ENCODE assay signal across 8 mouse cellular contexts in the genomic region with DNA sequence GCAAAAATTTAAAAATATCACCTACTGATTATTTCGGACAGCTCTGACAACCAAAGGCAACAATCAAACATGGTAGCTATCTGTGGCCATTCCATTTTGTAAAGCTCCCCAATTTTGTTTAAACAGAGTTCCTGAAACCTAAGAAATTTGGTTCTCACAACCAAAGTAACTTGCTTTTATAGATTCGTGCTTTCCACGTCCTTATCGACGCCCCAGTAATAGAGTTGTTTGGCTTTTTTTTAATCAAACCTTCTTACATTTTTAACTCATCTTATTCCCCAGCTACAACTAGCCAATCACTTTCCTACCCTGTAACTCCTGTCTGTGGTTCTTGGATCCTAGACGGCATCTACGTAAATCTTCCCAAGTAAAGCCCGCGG. TPM values are rescaled to one million over a fixed set of nuclear protein-coding genes. Genes with fewer than 3 reads are reported as not detected.
A peak's percentile ranks its signal among the peaks of the same experiment; 100 is the strongest.
DNase-seq lines count a peak whose midpoint lies in the region; ATAC-seq and TF ChIP-seq lines count a peak whose summit lies in the region.

No protein-coding gene starts in this region.

- peak overlapping the region; percentile 64 for H3K9ac ChIP-seq in liver, adult 2 months (ENCODE audit: low read depth, low read length)
- peak overlapping the region; percentile 79 for H3K9ac ChIP-seq in embryonic facial prominence, embryonic 12.5 days
- peak overlapping the region; percentile 69 for H3K9ac ChIP-seq in intestine, embryonic 16.5 days (ENCODE audit: low read depth, low read length)
- H3K9ac ChIP-seq in neural tube, embryonic 14.5 days (replicated peaks; ENCODE audit: low read depth, low read length) = peak overlapping the region; percentile 39; the same call in 1 of the 2 replicates

- WGBS in liver, adult 2 months = 8% methylated on average over 9 of the region's 9 CpGs
- WGBS in embryonic facial prominence, embryonic 12.5 days = 14% methylated on average over 9 of the region's 9 CpGs
- 9% methylated on average over 9 of the region's 9 CpGs for WGBS in intestine, embryonic 16.5 days
- 19% methylated on average over 9 of the region's 9 CpGs for WGBS in neural tube, embryonic 14.5 days

- no peaks in the 10 kb centered on the region; the same call in 1 of the 2 replicates for H3K79me2 ChIP-seq in liver, adult 2 months (ENCODE audit: control insufficient read depth, insufficient read depth, low read length)

- peak overlapping the region; percentile 59 for H3K4me3 ChIP-seq in liver, adult 2 months (ENCODE audit: insufficient read depth, low read depth, low read length)
- H3K4me3 ChIP-seq in embryonic facial prominence, embryonic 12.5 days = peak overlapping the region; percentile 69
- peak overlapping the region; percentile 88 for H3K4me3 ChIP-seq in intestine, embryonic 16.5 days (ENCODE audit: low read length)
- H3K4me3 ChIP-seq in neural tube, embryonic 14.5 days (ENCODE audit: low read depth, low read length) = peak overlapping the region; percentile 88

- DNase-seq in liver, adult 2 months (ENCODE audit: extremely low read depth, low read depth, low spot score) = no peak
- no peak for DNase-seq in liver
- DNase-seq in urinary bladder, postnatal 4 days (ENCODE audit: low spot score in 2 of 2) = no peak
- no peak for DNase-seq in adrenal gland, postnatal 25 days

- no peaks in the 10 kb centered on the region for H3K9me3 ChIP-seq in embryonic facial prominence, embryonic 12.5 days
- H3K9me3 ChIP-seq in intestine, embryonic 16.5 days (ENCODE audit: control insufficient read depth, low read length) = no peaks in the 10 kb centered on the region
- no peaks in the 10 kb centered on the region for H3K9me3 ChIP-seq in neural tube, embryonic 14.5 days (ENCODE audit: control insufficient read depth, low read length)

- H3K4me2 ChIP-seq in embryonic facial prominence, embryonic 12.5 days (replicated peaks) = peak overlapping the region; percentile 47
- H3K4me2 ChIP-seq in intestine, embryonic 16.5 days (ENCODE audit: low read depth, low read length) = peak overlapping the region; percentile 56
- H3K4me2 ChIP-seq in neural tube, embryonic 14.5 days (ENCODE audit: low read depth, low read length) = peak overlapping the region; percentile 56

- peaks cover 13% of the 10 kb centered on the region for H3K36me3 ChIP-seq in liver, adult 2 months (ENCODE audit: control insufficient read depth, insufficient read depth, low read length)
- H3K36me3 ChIP-seq in embryonic facial prominence, embryonic 12.5 days = peaks cover 33% of the 10 kb centered on the region
- H3K36me3 ChIP-seq in intestine, embryonic 16.5 days (ENCODE audit: control insufficient read depth, insufficient read depth, low read length) = peaks cover 11% of the 10 kb centered on the region
- H3K36me3 ChIP-seq in neural tube, embryonic 14.5 days (ENCODE audit: control insufficient read depth, insufficient read depth, low read length) = peaks cover 24% of the 10 kb centered on the region

- H3K4me1 ChIP-seq in liver, adult 2 months (ENCODE audit: control insufficient read depth, insufficient read depth, low read length) = peaks cover 10% of the 10 kb centered on the region
- H3K4me1 ChIP-seq in embryonic facial prominence, embryonic 12.5 days = peaks cover 9% of the 10 kb centered on the region; the same call in 1 of the 2 replicates
- H3K4me1 ChIP-seq in intestine, embryonic 16.5 days (ENCODE audit: control insufficient read depth, insufficient read depth, low read length) = peaks cover 11% of the 10 kb centered on the region; the same call in 1 of the 2 replicates
- peaks cover 12% of the 10 kb centered on the region; the same call in 1 of the 2 replicates for H3K4me1 ChIP-seq in neural tube, embryonic 14.5 days (ENCODE audit: control insufficient read depth, insufficient read depth, low read length)

- no peak for ATAC-seq in embryonic facial prominence, embryonic 12.5 days (ENCODE audit: insufficient number of reproducible peaks, insufficient read depth, low FRiP score, low TSS enrichment)
- ATAC-seq in intestine, embryonic 16.5 days = no peak
- no peak for ATAC-seq in neural tube, embryonic 14.5 days (ENCODE audit: low read depth)
- ATAC-seq in monocyte, adult 5-6 weeks (replicated peaks; ENCODE audit: insufficient number of reproducible peaks, low FRiP score, low TSS enrichment, poor library complexity, severe bottlenecking) = no peak

- TF ChIP-seq CTCF in liver, adult 2 months (IDR thresholded peaks at IDR 0.05; ENCODE audit: low read depth, low read length) = no peak

- H3K27me3 ChIP-seq in liver, adult 2 months (ENCODE audit: control insufficient read depth, insufficient read depth, low read length) = no peaks in the 10 kb centered on the region
- no peaks in the 10 kb centered on the region for H3K27me3 ChIP-seq in embryonic facial prominence, embryonic 12.5 days
- H3K27me3 ChIP-seq in intestine, embryonic 16.5 days (replicated peaks; ENCODE audit: control insufficient read depth, insufficient read depth, low read length) = no peaks in the 10 kb centered on the region
- no peaks in the 10 kb centered on the region for H3K27me3 ChIP-seq in neural tube, embryonic 14.5 days (ENCODE audit: control insufficient read depth, insufficient read depth, low read length)

- H3K27ac ChIP-seq in liver, adult 2 months (replicated peaks; ENCODE audit: insufficient read depth, low read depth, low read length) = peak overlapping the region; percentile 74
- H3K27ac ChIP-seq in embryonic facial prominence, embryonic 12.5 days = peak overlapping the region; percentile 95
- peak overlapping the region; percentile 94 for H3K27ac ChIP-seq in intestine, embryonic 16.5 days (ENCODE audit: low read length)
- H3K27ac ChIP-seq in neural tube, embryonic 14.5 days (ENCODE audit: low read depth, low read length) = peak overlapping the region; percentile 98

- no peak for TF ChIP-seq POLR2A in liver, adult 2 months (IDR thresholded peaks at IDR 0.05; ENCODE audit: extremely low read depth, insufficient read depth, low read length)

RNA-seq across cellular contexts. Expression of a gene that starts 0.5 kb away (rescaled TPM):
- total RNA-seq in liver, adult 2 months (2014; rRNA removed) = 6.4 and 7.0 TPM in 2 replicates
- polyA plus RNA-seq in liver, adult 2 months (2012; rRNA removed) = 6.0 and 7.1 TPM in 2 replicates
- polyA plus RNA-seq in embryonic facial prominence, embryonic 12.5 days (2016; fragmentation: Nextera tagmentation; extraction: Ambion mirVana) = 12.0 and 13.3 TPM in 2 replicates
- polyA plus RNA-seq in intestine, embryonic 16.5 days (2015; fragmentation: Nextera tagmentation; extraction: Ambion mirVana) = 4.3 and 5.1 TPM in 2 replicates
- polyA plus RNA-seq in neural tube, embryonic 14.5 days (2014; fragmentation: Nextera tagmentation; extraction: Ambion mirVana) = 8.9 and 9.4 TPM in 2 replicates
- total RNA-seq in adrenal gland, postnatal 25 days (2021) = 27.5 and 36.2 TPM in 2 replicates
- total RNA-seq in monocyte, adult 5-6 weeks (2017) = 13.9 to 19.6 TPM (median 17.9 TPM) in 3 replicates

RNA-seq across cellular contexts. Expression of a gene that starts 20.5 kb away (rescaled TPM):
- total RNA-seq in liver, adult 2 months (2014; rRNA removed) = 631 and 642 TPM in 2 replicates
- 641 and 744 TPM in 2 replicates for polyA plus RNA-seq in liver, adult 2 months (2012; rRNA removed)
- 18.7 and 18.8 TPM in 2 replicates for polyA plus RNA-seq in embryonic facial prominence, embryonic 12.5 days (2016; fragmentation: Nextera tagmentation; extraction: Ambion mirVana)
- polyA plus RNA-seq in intestine, embryonic 16.5 days (2015; fragmentation: Nextera tagmentation; extraction: Ambion mirVana) = 157 and 167 TPM in 2 replicates
- polyA plus RNA-seq in neural tube, embryonic 14.5 days (2014; fragmentation: Nextera tagmentation; extraction: Ambion mirVana) = 11.9 TPM in 2 replicates
- total RNA-seq in adrenal gland, postnatal 25 days (2021) = 59.0 and 88.0 TPM in 2 replicates
- 8.9 to 16.0 TPM (median 14.1 TPM) in 3 replicates for total RNA-seq in monocyte, adult 5-6 weeks (2017)

RNA-seq across cellular contexts. Expression of a gene that starts 21.2 kb away (rescaled TPM):
- total RNA-seq in liver, adult 2 months (2014; rRNA removed) = 26.5 and 30.8 TPM in 2 replicates
- polyA plus RNA-seq in liver, adult 2 months (2012; rRNA removed) = 25.3 and 26.0 TPM in 2 replicates
- polyA plus RNA-seq in embryonic facial prominence, embryonic 12.5 days (2016; fragmentation: Nextera tagmentation; extraction: Ambion mirVana) = 25.6 and 26.1 TPM in 2 replicates
- 21.7 and 22.9 TPM in 2 replicates for polyA plus RNA-seq in intestine, embryonic 16.5 days (2015; fragmentation: Nextera tagmentation; extraction: Ambion mirVana)
- 23.8 and 26.7 TPM in 2 replicates for polyA plus RNA-seq in neural tube, embryonic 14.5 days (2014; fragmentation: Nextera tagmentation; extraction: Ambion mirVana)
- total RNA-seq in adrenal gland, postnatal 25 days (2021) = 58.1 and 61.8 TPM in 2 replicates
- total RNA-seq in monocyte, adult 5-6 weeks (2017) = 25.2 to 29.9 TPM (median 27.2 TPM) in 3 replicates
